Mouse (Mus musculus) lung, postnatal 0 days (tissue): ENCODE measurements around the gene Ptgis. TPM values are rescaled to one million over a fixed set of nuclear protein-coding genes. Genes with fewer than 3 reads are reported as not detected.
A peak's percentile ranks its signal among the peaks of the same experiment; 100 is the strongest.

Source experiments
- ATAC-seq: fragments of 200-750 bp; cut with Nextera tagmentation; 2 replicates; pipeline ENCODE4 v1.8.0; 2017; ENCODE audit warnings: moderate library complexity
- DNase-seq: peaks from one replicate; pipeline ENCODE4 v3.0.0-alpha.2; 2016; ENCODE audit warnings: low spot score
- H3K27ac ChIP-seq: fragments of 300-500 bp; sonication (generic); 2 replicates; pipeline ENCODE4 v1.5.1; 2014; ENCODE audit warnings: antibody characterized with exemption, mild to moderate bottlenecking, low read length, mixed read lengths
- H3K27me3 ChIP-seq: fragments of 300-500 bp; sonication (generic); replicated peaks from 2 replicates; pipeline ENCODE4 v1.6.1; 2014; ENCODE audit warnings: low read length, mixed read lengths; ENCODE audit not compliant: insufficient read depth
- H3K36me3 ChIP-seq: fragments of 300-500 bp; sonication (generic); 2 replicates; pipeline ENCODE4 v1.6.1; 2014; ENCODE audit warnings: low read length, mixed read lengths; ENCODE audit not compliant: insufficient read depth
- H3K4me1 ChIP-seq: fragments of 300-500 bp; sonication (generic); 2 replicates; pipeline ENCODE4 v1.6.1; 2014; ENCODE audit warnings: antibody characterized with exemption, low read depth, low read length, mixed read lengths; ENCODE audit not compliant: insufficient read depth
- H3K4me2 ChIP-seq: fragments of 300-500 bp; sonication (generic); replicated peaks from 2 replicates; pipeline ENCODE4 v1.6.1; 2014; ENCODE audit warnings: low read depth, mild to moderate bottlenecking, low read length, moderate library complexity, mixed read lengths
- H3K4me3 ChIP-seq: fragments of 300-500 bp; sonication (generic); 2 replicates; pipeline ENCODE4 v1.5.1; 2014; ENCODE audit warnings: low read depth, low read length
- H3K9ac ChIP-seq: fragments of 300-500 bp; sonication (generic); replicated peaks from 2 replicates; pipeline ENCODE4 v1.6.1; 2014; ENCODE audit warnings: low read depth, mild to moderate bottlenecking
- H3K9me3 ChIP-seq: fragments of 300-500 bp; sonication (generic); 2 replicates; pipeline ENCODE4 v1.6.1; 2016; ENCODE audit warnings: low read length, mixed read lengths
- CTCF ChIP-seq: IDR thresholded peaks from 2 replicates; pipeline ENCODE4 v1.5.1; 2016; ENCODE audit warnings: antibody characterized with exemption, mild to moderate bottlenecking
- EP300 ChIP-seq: IDR thresholded peaks from 2 replicates; pipeline ENCODE4 v1.6.1; 2016; ENCODE audit warnings: antibody characterized with exemption, mild to moderate bottlenecking, control low read depth
- whole genome bisulfite sequencing: fragments of 180-500 bp; shearing (Covaris S2); extraction: QIAGEN DNeasy Blood & Tissue Kit; methylation state at CpG from one replicate; pipeline ENCODE4 v1.1.7; 2014; 5-methylcytosine and 5-hydroxymethylcytosine counted together
- polyA plus RNA-seq: library from polyadenylated mRNA; unstranded; fragments of >200 nt; fragmentation: Nextera tagmentation; extraction: Ambion mirVana; gene quantifications from 2 replicates; pipeline ENCODE4 v1.2.1, GENCODE M21; 2015

Ptgis gene
- polyA plus RNA-seq, 1 experiment from 2014 or later = 37.9 TPM

- H3K27ac ChIP-seq = no peak overlapping the region
- WGBS = 28% methylated on average over 3 of the region's 3 CpGs
These were observed 17.4 kb upstream of the Ptgis start for GRCm38 (mm10) chr2:167257790-167258189.

GRCm38 (mm10) chr2:167254808-167255207, 14.4 kb upstream of the Ptgis start:
- Histone ChIP-seq H3K27me3 (no peaks in the 10 kb centered on the region), H3K9ac (no peak overlapping the region), H3K4me1 (peaks cover 8% of the 10 kb centered on the region; the same call in 1 of the 2 replicates), H3K9me3 (no peaks in the 10 kb centered on the region), H3K27ac (no peak overlapping the region), H3K4me2 (no peak overlapping the region), H3K36me3 (no peaks in the 10 kb centered on the region), H3K4me3 (no peak overlapping the region)
- TF ChIP-seq EP300 (no peak), CTCF (no peak)
- 61% methylated on average over 6 of the region's 6 CpGs for WGBS
- ATAC-seq = no peak
- DNase-seq = no peak

More at GRCm38 (mm10) chr2:167257790-167258189, 17.4 kb upstream of the Ptgis start:
- H3K9ac ChIP-seq = no peak overlapping the region
- TF ChIP-seq EP300 (peak; percentile 75), CTCF (no peak)
- H3K27me3 ChIP-seq = no peaks in the 10 kb centered on the region
- ATAC-seq (peak; percentile 13; the same call in 1 of the 2 replicates), DNase-seq (peak; percentile 35)
- H3K4me1 ChIP-seq = peaks cover 6% of the 10 kb centered on the region; the same call in 1 of the 2 replicates
- H3K4me3 ChIP-seq = no peak overlapping the region
- no peak overlapping the region for H3K4me2 ChIP-seq
- no peaks in the 10 kb centered on the region for H3K9me3 ChIP-seq
- no peaks in the 10 kb centered on the region for H3K36me3 ChIP-seq

DNA sequence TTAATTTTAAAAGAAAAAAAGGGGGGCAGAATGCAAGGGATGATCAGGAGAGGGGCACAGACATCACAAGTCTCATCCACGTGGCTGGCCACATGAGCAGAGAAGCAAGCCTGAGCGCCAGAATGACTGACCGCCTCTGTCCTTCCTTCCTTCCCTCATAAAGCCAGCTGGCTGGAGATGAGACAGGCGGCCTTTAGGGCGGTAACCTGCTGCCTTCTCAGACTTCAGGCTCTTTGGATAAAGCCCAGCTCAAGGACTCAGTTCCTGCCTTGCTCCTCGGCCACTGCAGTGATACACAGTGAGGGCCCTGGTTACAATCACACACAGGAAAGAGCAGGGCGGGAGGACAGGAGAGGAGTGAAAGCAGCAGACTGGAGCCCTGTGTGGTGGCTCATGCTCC, 13.8 kb upstream of the Ptgis start:
- ATAC-seq = peak; percentile 39

DNA sequence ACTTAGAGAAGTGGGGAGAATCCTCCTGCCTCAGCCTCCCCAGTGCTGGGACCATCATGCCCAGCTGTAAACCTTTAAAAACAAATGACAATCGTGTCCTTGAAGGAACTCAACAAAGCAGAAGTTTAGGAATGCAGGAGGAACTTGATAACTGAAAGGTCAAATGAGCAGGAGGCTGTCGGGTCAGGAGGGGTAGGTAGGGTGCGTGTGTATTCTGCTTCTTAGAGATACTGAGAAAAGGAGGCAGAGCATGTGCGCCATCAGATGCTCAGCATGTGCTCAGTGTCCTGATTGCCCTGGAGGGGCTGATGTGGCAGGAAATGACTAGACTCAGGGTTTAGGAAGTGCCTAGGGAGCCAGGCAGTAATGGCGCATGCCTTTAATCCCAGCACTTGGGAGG, 13.1 kb upstream of the Ptgis start:
- Histone ChIP-seq H3K4me1 (peaks cover 8% of the 10 kb centered on the region; the same call in 1 of the 2 replicates), H3K4me2 (no peak overlapping the region), H3K9ac (no peak overlapping the region), H3K27me3 (no peaks in the 10 kb centered on the region), H3K27ac (no peak overlapping the region), H3K36me3 (no peaks in the 10 kb centered on the region), H3K9me3 (no peaks in the 10 kb centered on the region), H3K4me3 (no peak overlapping the region)
- TF ChIP-seq CTCF (no peak), EP300 (no peak)
- WGBS = 71% methylated on average over 5 of the region's 5 CpGs
- DNase-seq (no peak), ATAC-seq (no peak)

More for the DNA sequence above, 13.8 kb upstream of the Ptgis start:
- TF ChIP-seq CTCF (no peak), EP300 (peak; percentile 51; the same call in 1 of the 2 replicates)
- Histone ChIP-seq H3K36me3 (no peaks in the 10 kb centered on the region), H3K27ac (no peak overlapping the region), H3K27me3 (no peaks in the 10 kb centered on the region), H3K9me3 (no peaks in the 10 kb centered on the region), H3K4me3 (no peak overlapping the region), H3K9ac (no peak overlapping the region), H3K4me2 (no peak overlapping the region), H3K4me1 (peaks cover 8% of the 10 kb centered on the region; the same call in 1 of the 2 replicates)
- DNase-seq = peak; percentile 46
- 43% methylated on average over 7 of the region's 7 CpGs for WGBS

DNA sequence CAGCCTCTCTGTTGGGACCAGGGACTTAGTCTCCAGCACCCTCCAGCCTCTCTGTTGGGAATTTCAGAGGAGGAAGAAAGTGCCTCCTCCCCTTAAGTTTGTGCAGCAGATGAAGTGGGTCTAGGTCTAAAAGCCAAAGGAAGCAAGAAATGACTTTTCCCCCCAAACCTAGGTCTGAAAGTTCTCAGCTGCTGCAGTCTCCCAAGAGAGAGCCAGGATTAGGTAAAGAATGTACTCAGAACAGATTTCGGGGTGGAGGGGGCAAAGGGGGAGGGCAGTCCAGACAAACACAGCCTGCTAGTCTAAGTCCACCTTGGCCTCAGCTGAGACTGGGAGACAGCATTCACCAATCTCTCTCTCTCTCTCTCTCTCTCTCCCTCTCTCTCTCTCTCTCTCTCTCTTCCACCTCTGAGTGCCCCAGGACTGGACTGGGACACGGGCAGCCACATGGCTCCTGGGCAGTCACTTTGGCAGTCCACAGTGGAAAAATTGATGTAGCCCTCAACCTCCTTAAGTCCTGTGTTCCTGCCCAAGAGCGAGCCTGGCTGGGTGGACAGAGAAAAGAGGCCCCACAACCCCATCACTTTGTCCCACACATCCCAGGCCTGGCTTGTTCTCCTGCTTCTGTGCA, 11.8 kb upstream of the Ptgis start:
- ATAC-seq = no peak
- H3K9me3 ChIP-seq = no peaks in the 10 kb centered on the region
- H3K27me3 ChIP-seq = no peaks in the 10 kb centered on the region
- no peaks in the 10 kb centered on the region for H3K36me3 ChIP-seq
- peak; percentile 53 for DNase-seq
- WGBS = 37% methylated on average over 3 of the region's 3 CpGs
- no peak overlapping the region for H3K9ac ChIP-seq
- TF ChIP-seq CTCF (no peak), EP300 (no peak)
- peaks cover 8% of the 10 kb centered on the region; the same call in 1 of the 2 replicates for H3K4me1 ChIP-seq
- H3K4me2 ChIP-seq = no peak overlapping the region
- peak overlapping the region; percentile 54; the same call in 1 of the 2 replicates for H3K27ac ChIP-seq
- H3K4me3 ChIP-seq = no peak overlapping the region

DNA sequence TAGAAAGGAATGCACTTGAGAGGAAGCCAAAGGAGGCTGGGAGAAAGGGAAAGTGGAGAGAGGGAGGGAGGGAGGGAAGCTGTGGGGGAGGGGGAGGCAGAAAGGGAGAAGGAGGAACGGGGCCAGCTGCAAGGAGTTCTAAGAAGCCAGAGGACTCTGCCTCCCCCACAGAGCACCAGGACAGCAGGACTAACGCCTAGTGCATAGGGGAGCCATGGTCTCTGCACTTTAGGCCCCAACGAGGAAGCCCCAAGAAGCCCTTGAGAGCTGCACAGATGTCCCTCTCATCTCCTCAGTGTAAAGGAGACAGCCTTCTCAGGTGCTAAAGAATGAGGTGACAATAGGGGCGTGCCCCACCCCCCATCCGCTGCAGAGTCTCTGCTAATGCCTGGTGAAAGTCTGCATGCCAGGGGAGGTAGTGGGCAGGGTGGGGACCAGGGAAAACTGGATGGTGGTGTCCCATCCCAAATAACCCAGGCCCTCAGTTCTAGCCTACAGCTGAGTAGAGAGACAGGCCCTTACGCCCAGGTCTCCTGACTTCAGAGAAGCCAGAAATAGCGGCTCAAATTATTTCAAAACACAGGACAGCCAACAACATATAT, 10.4 kb upstream of the Ptgis start:
- 13% methylated on average over 7 of the region's 7 CpGs for WGBS
- H3K4me2 ChIP-seq = no peak overlapping the region

More for the DNA sequence above, 10.4 kb upstream of the Ptgis start:
- Histone ChIP-seq H3K27ac (peak overlapping the region; percentile 66), H3K4me1 (peaks cover 8% of the 10 kb centered on the region; the same call in 1 of the 2 replicates), H3K9ac (no peak overlapping the region), H3K27me3 (no peaks in the 10 kb centered on the region), H3K9me3 (no peaks in the 10 kb centered on the region), H3K36me3 (no peaks in the 10 kb centered on the region), H3K4me3 (no peak overlapping the region)
- DNase-seq = peak; percentile 87
- TF ChIP-seq CTCF (no peak), EP300 (no peak)
- ATAC-seq = peak; percentile 23
